Mouse (Mus musculus): Measurements from ENCODE around the gene Sept1. TPM values are rescaled to one million over a fixed set of nuclear protein-coding genes. Genes with fewer than 3 reads are reported as not detected.

The Sept1 gene
- total and polyA plus RNA-seq, 2 experiments from 2014 or later = 0.22 to 5.3 TPM

GRCm38 (mm10) chr7:127233368-127233749 lies 429 bp upstream of the Sept1 start:
- WGBS = 1% methylated on average over 20 of the region's 27 CpGs
- peak overlapping the region; percentile 97 for H3K9ac ChIP-seq (replicated peaks; ENCODE audit: low read length, poor library complexity, severe bottlenecking)
- peak overlapping the region; percentile 99 for H3K27ac ChIP-seq (ENCODE audit: low read depth, low read length)
- peaks cover 17% of the 10 kb centered on the region for H3K36me3 ChIP-seq (ENCODE audit: insufficient read depth, low read length)
- no peaks in the 10 kb centered on the region for H3K27me3 ChIP-seq (ENCODE audit: insufficient read depth, low read length)
- H3K4me1 ChIP-seq (ENCODE audit: insufficient read depth, low read length) = peaks cover 17% of the 10 kb centered on the region
- H3K9me3 ChIP-seq (ENCODE audit: low read length) = no peaks in the 10 kb centered on the region
- no peak for TF ChIP-seq CTCF (IDR thresholded peaks at IDR 0.05)
- peak overlapping the region; percentile 96 for H3K4me3 ChIP-seq (ENCODE audit: low read depth, low read length)
- ATAC-seq (ENCODE audit: low FRiP score) (no peak; the same call in 1 of the 2 replicates), DNase-seq (ENCODE audit: low spot score) (peak; percentile 42)
- peak overlapping the region; percentile 68 for H3K4me2 ChIP-seq (ENCODE audit: low read depth, low read length, poor library complexity, severe bottlenecking)

GRCm38 (mm10) chr7:127231826-127232621 lies 906 bp downstream of the Sept1 start:
- ATAC-seq (ENCODE audit: low FRiP score) (no peak; the same call in 1 of the 2 replicates), DNase-seq (ENCODE audit: low spot score) (no peak)
- 4% methylated on average over 20 of the region's 20 CpGs for WGBS
- Histone ChIP-seq H3K36me3 (ENCODE audit: insufficient read depth, low read length) (peaks cover 17% of the 10 kb centered on the region), H3K4me3 (ENCODE audit: low read depth, low read length) (peak overlapping the region; percentile 96), H3K4me1 (ENCODE audit: insufficient read depth, low read length) (peaks cover 17% of the 10 kb centered on the region), H3K27ac (ENCODE audit: low read depth, low read length) (peak overlapping the region; percentile 99), H3K4me2 (ENCODE audit: low read depth, low read length, poor library complexity, severe bottlenecking) (peak overlapping the region; percentile 68), H3K9me3 (ENCODE audit: low read length) (no peaks in the 10 kb centered on the region), H3K9ac (replicated peaks; ENCODE audit: low read length, poor library complexity, severe bottlenecking) (peak overlapping the region; percentile 97), H3K27me3 (ENCODE audit: insufficient read depth, low read length) (no peaks in the 10 kb centered on the region)
- no peak for TF ChIP-seq CTCF (IDR thresholded peaks at IDR 0.05)

DNA sequence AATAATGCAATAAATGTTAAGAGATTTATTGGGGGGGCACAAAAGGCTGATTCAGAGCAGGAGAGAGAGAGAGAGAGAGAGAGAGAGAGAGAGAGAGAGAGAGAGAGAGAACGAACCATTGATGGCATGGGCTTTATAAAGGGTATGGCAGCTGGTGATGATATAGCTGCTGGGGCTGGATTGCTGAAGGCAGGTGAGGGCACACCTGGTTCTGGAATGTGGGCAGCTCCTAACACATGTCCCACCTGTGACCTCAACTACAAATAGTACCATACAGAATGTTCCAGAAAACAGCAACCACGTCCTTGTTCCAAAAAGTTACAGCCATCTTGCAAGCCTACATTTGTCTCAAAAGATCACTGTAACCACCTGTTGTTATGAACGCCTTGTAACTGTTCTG lies 1.6 kb downstream of the Sept1 start:
- WGBS = 67% methylated on average over 3 of the region's 3 CpGs

DNA sequence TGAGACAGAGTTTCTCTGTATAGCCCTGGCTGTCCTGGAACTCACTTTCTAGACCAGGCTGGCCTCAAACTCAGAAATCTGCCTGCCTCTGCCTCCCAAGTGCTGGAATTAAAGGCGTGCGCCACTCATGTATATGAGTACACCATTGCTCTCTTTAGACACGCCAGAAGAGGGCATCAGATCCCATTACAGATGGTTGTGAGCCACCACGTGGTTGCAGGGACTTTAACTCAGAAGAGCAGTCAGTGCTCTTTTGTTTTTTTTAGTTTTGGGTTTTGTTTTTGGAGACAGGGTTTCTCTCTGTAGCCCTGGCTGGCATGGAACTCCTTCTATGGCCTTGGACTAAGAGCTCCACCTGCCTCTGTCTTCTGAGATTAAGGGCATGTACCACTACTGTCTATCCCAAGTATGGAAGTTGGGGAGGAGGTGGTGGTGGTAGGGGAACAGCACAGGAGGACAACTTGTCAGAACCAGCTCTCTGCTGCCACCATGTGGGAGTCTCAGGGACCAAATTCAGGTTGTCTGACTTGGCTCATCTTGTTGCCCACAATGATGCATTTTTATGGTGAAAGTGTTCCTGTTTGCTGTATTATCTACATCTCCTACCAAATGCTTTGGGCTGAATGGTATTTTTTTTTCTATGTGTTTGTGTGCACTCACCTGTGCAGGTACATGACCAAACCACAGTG lies 4.2 kb downstream of the Sept1 start:
- no peak overlapping the region for H3K9ac ChIP-seq (replicated peaks; ENCODE audit: low read length, poor library complexity, severe bottlenecking)
- peaks cover 10% of the 10 kb centered on the region for H3K4me1 ChIP-seq (ENCODE audit: insufficient read depth, low read length)
- TF ChIP-seq CTCF (IDR thresholded peaks at IDR 0.05) = peak; percentile 82
- no peaks in the 10 kb centered on the region; the same call in 1 of the 2 replicates for H3K36me3 ChIP-seq (ENCODE audit: insufficient read depth, low read length)
- H3K4me3 ChIP-seq (ENCODE audit: low read depth, low read length) = no peak overlapping the region
- DNase-seq (ENCODE audit: low spot score) = peak; percentile 83
- no peak overlapping the region for H3K4me2 ChIP-seq (ENCODE audit: low read depth, low read length, poor library complexity, severe bottlenecking)
- H3K9me3 ChIP-seq (ENCODE audit: low read length) = no peaks in the 10 kb centered on the region
- ATAC-seq (ENCODE audit: low FRiP score) = no peak
- WGBS = 60% methylated on average over 4 of the region's 4 CpGs
- no peaks in the 10 kb centered on the region for H3K27me3 ChIP-seq (ENCODE audit: insufficient read depth, low read length)
- no peak overlapping the region for H3K27ac ChIP-seq (ENCODE audit: low read depth, low read length)

More for the DNA sequence above, 1.6 kb downstream of the Sept1 start:
- Histone ChIP-seq H3K27ac (ENCODE audit: low read depth, low read length) (0 out of 2 replicates have a peak overlapping the region, but pooled peaks have one; percentile 8), H3K27me3 (ENCODE audit: insufficient read depth, low read length) (no peaks in the 10 kb centered on the region), H3K4me3 (ENCODE audit: low read depth, low read length) (peak overlapping the region; percentile 96), H3K4me1 (ENCODE audit: insufficient read depth, low read length) (peaks cover 17% of the 10 kb centered on the region), H3K9ac (replicated peaks; ENCODE audit: low read length, poor library complexity, severe bottlenecking) (no peak overlapping the region), H3K4me2 (ENCODE audit: low read depth, low read length, poor library complexity, severe bottlenecking) (peak overlapping the region; percentile 68), H3K9me3 (ENCODE audit: low read length) (no peaks in the 10 kb centered on the region), H3K36me3 (ENCODE audit: insufficient read depth, low read length) (peaks cover 11% of the 10 kb centered on the region)
- TF ChIP-seq CTCF (IDR thresholded peaks at IDR 0.05) = no peak
- DNase-seq (ENCODE audit: low spot score) (no peak), ATAC-seq (ENCODE audit: low FRiP score) (no peak)

GRCm38 (mm10) chr7:127225147-127225995 lies 7.6 kb downstream of the Sept1 start:
- no peak for ATAC-seq (ENCODE audit: low FRiP score)
- 89% methylated on average over 11 of the region's 11 CpGs for WGBS

More at GRCm38 (mm10) chr7:127225147-127225995, 7.6 kb downstream of the Sept1 start:
- H3K4me1 ChIP-seq (ENCODE audit: insufficient read depth, low read length) = no peaks in the 10 kb centered on the region; the same call in 1 of the 2 replicates
- no peaks in the 10 kb centered on the region for H3K36me3 ChIP-seq (ENCODE audit: insufficient read depth, low read length)
- TF ChIP-seq CTCF (IDR thresholded peaks at IDR 0.05) = no peak
- H3K27me3 ChIP-seq (ENCODE audit: insufficient read depth, low read length) = no peaks in the 10 kb centered on the region
- H3K27ac ChIP-seq (ENCODE audit: low read depth, low read length) = no peak overlapping the region
- DNase-seq (ENCODE audit: low spot score) = no peak
- H3K9me3 ChIP-seq (ENCODE audit: low read length) = no peaks in the 10 kb centered on the region
- no peak overlapping the region for H3K4me3 ChIP-seq (ENCODE audit: low read depth, low read length)
- H3K9ac ChIP-seq (replicated peaks; ENCODE audit: low read length, poor library complexity, severe bottlenecking) = no peak overlapping the region
- no peak overlapping the region for H3K4me2 ChIP-seq (ENCODE audit: low read depth, low read length, poor library complexity, severe bottlenecking)

Measured in midbrain, postnatal 0 days (tissue).